Mouse (Mus musculus) lung, embryonic 14.5 days (tissue): Measurements from ENCODE around the gene Ccng2. TPM values are rescaled to one million over a fixed set of nuclear protein-coding genes. Genes with fewer than 3 reads are reported as not detected.

Experiments used
- ATAC-seq: fragments of 200-750 bp; cut with Nextera tagmentation; 2 replicates; pipeline ENCODE4 v1.8.0; 2017; ENCODE audit warnings: mild to moderate bottlenecking, moderate TSS enrichment, moderate library complexity; ENCODE audit not compliant: insufficient read depth
- DNase-seq: peaks from one replicate; pipeline ENCODE4 v3.0.0-alpha.2; 2015
- H3K27ac ChIP-seq: fragments of 300-500 bp; sonication (generic); 2 replicates; pipeline ENCODE4 v1.5.1; 2014; ENCODE audit warnings: low read depth, mild to moderate bottlenecking, moderate library complexity
- H3K27me3 ChIP-seq: fragments of 300-500 bp; sonication (generic); 2 replicates; pipeline ENCODE4 v1.6.1; 2014; ENCODE audit warnings: low read length, control low read depth; ENCODE audit not compliant: insufficient read depth
- H3K36me3 ChIP-seq: fragments of 300-500 bp; sonication (generic); 2 replicates; pipeline ENCODE4 v1.6.1; 2014; ENCODE audit warnings: control low read depth; ENCODE audit not compliant: insufficient read depth
- H3K4me1 ChIP-seq: fragments of 300-500 bp; sonication (generic); 2 replicates; pipeline ENCODE4 v1.6.1; 2014; ENCODE audit warnings: antibody characterized with exemption, control low read depth; ENCODE audit not compliant: insufficient read depth
- H3K4me2 ChIP-seq: fragments of 300-500 bp; sonication (generic); 2 replicates; pipeline ENCODE4 v1.6.1; 2014; ENCODE audit warnings: mild to moderate bottlenecking
- H3K4me3 ChIP-seq: fragments of 300-500 bp; sonication (generic); 2 replicates; pipeline ENCODE4 v1.5.1; 2014; ENCODE audit warnings: low read depth, low read length
- H3K9ac ChIP-seq: fragments of 300-500 bp; sonication (generic); 2 replicates; pipeline ENCODE4 v1.6.1; 2014
- H3K9me3 ChIP-seq: fragments of 300-500 bp; sonication (generic); 2 replicates; pipeline ENCODE4 v1.6.1; 2016; ENCODE audit warnings: low read depth, low read length, control low read depth
- CTCF ChIP-seq: IDR thresholded peaks from 2 replicates; pipeline ENCODE4 v1.5.1; 2016; ENCODE audit warnings: antibody characterized with exemption, low read depth
- WGBS: fragments of 180-500 bp; shearing (Covaris S2); extraction: QIAGEN DNeasy Blood & Tissue Kit; methylation state at CpG from one replicate; pipeline ENCODE4 v1.1.7; 2014; 5-methylcytosine and 5-hydroxymethylcytosine counted together
- polyA plus RNA-seq: library from polyadenylated mRNA; unstranded; fragments of >200 nt; fragmentation: Nextera tagmentation; extraction: Ambion mirVana; gene quantifications from 2 replicates; pipeline ENCODE4 v1.2.1, GENCODE M21; 2014

Ccng2 gene
- polyA plus RNA-seq, 1 experiment from 2014 or later: 50.9 TPM

DNA sequence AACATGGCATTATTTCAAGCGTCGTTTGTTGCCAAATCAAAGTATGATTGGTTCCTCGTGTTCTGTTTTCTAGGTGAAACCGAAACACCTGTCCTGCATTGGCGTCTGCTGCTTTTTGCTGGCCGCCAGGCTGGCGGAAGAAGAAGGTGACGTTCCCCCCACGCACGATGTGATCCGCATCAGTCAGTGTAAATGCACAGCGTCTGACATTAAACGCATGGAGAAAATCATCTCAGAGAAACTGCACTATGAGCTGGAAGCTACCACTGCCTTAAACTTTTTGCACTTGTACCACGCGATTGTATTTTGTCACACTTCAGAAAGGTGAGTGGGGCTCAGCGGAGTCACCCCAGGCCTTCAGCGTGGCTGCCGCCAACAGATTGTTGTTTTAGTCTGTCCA, 3.7 kb downstream of the Ccng2 start:
- no peak for TF ChIP-seq CTCF
- Histone ChIP-seq H3K4me1 (peaks cover 6% of the 10 kb centered on the region; the same call in 1 of the 2 replicates), H3K4me2 (no peak overlapping the region), H3K36me3 (peaks cover 56% of the 10 kb centered on the region), H3K27me3 (no peaks in the 10 kb centered on the region), H3K27ac (no peak overlapping the region), H3K9ac (no peak overlapping the region), H3K4me3 (no peak overlapping the region), H3K9me3 (no peaks in the 10 kb centered on the region)
- 93% methylated on average over 18 of the region's 18 CpGs for WGBS
- no peak for DNase-seq
- no peak for ATAC-seq

DNA sequence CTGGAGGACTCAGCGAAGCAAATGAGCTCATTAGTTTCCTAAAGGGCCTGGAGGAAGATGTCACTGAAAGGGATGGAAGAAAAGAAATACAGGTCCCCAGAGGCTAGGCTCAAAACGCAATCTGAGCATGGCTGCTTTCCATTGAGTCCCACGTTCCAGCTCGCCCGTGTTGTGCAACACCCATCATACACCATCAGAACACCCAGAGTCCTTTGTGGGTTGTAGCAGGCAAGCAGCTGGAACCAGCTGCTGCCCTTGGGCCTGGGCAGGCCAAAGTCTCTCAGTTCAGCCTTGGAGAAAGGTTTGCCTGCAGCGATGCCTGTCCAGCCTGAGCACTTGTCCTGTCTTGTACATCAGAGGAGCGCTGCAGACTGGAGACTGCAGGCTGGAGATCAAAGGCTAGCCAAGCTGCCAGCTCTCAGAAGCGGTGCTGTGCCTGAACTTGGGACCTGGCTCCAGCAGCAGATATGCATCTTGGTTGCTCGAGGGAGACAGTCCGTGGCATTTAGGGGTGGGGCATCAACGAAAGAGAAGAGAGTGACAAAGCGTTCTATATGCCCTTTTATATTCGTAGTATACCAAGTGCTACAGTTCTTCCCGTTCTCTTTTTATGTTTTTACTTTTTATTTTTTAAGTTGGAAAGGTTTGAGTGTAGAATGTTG, 15.5 kb downstream of the Ccng2 start:
- H3K4me2 ChIP-seq: no peak overlapping the region
- H3K27me3 ChIP-seq: no peaks in the 10 kb centered on the region
- H3K27ac ChIP-seq: no peak overlapping the region
- DNase-seq (peak; percentile 80), ATAC-seq (peak; percentile 88)
- 0 out of 2 replicates have a peak, but pooled peaks cover 6% of the 10 kb centered on the region for H3K36me3 ChIP-seq
- WGBS: 63% methylated on average over 14 of the region's 14 CpGs
- H3K4me3 ChIP-seq: no peak overlapping the region
- no peaks in the 10 kb centered on the region for H3K9me3 ChIP-seq
- TF ChIP-seq CTCF: no peak
- no peak overlapping the region for H3K9ac ChIP-seq
- 0 out of 2 replicates have a peak, but pooled peaks cover 2% of the 10 kb centered on the region for H3K4me1 ChIP-seq

DNA sequence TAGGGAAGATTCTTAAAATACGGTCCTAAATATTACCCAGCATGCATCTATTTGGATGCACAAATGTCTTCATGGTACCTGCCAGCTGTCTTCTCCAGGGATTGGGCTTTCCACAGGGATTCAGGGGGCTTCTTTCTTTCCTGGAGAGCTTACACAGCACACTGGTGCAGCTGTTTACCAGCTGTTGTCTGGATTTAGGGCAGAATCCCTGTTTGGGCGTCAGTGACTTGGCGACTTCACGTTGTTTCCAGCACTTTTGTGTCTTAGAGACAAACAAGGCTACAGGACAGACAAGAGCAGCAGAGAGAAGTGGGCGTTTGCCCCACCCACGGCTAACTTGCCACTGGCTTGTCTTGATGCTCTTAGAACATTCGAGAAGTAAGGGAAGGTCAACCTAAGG, 16.1 kb downstream of the Ccng2 start:
- Histone ChIP-seq H3K9me3 (no peaks in the 10 kb centered on the region), H3K4me3 (no peak overlapping the region), H3K27me3 (no peaks in the 10 kb centered on the region), H3K4me2 (no peak overlapping the region), H3K36me3 (0 out of 2 replicates have a peak, but pooled peaks cover under 1% of the 10 kb centered on the region), H3K9ac (no peak overlapping the region), H3K4me1 (0 out of 2 replicates have a peak, but pooled peaks cover 2% of the 10 kb centered on the region), H3K27ac (no peak overlapping the region)
- WGBS: 65% methylated on average over 7 of the region's 7 CpGs
- ATAC-seq: no peak
- peak; percentile 31 for DNase-seq
- no peak for TF ChIP-seq CTCF

DNA sequence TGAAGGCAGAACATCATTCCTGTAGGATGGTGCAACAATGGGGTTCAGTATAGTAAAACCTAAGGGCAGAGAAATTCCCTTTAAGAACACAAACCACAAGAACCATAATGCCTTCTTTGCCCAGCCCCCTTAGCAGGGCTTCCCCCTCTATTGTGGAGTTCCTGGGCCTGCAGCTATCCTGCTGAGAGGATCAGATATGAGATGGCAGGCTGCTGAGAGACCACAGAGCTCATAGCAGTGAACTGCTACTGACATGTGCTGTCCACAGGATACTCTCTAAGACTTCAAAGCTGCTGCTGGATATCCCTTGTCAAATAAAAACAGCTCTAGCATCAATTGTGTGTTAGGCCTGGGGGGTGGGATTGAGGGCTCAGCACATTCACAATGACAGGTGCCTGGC, 21.5 kb downstream of the Ccng2 start:
- Histone ChIP-seq H3K36me3 (no peaks in the 10 kb centered on the region), H3K9me3 (0 out of 2 replicates have a peak, but pooled peaks cover 3% of the 10 kb centered on the region), H3K9ac (no peak overlapping the region), H3K27ac (no peak overlapping the region), H3K4me1 (no peaks in the 10 kb centered on the region), H3K4me2 (no peak overlapping the region), H3K27me3 (no peaks in the 10 kb centered on the region), H3K4me3 (no peak overlapping the region)
- ATAC-seq (no peak), DNase-seq (no peak)
- no peak for TF ChIP-seq CTCF

DNA sequence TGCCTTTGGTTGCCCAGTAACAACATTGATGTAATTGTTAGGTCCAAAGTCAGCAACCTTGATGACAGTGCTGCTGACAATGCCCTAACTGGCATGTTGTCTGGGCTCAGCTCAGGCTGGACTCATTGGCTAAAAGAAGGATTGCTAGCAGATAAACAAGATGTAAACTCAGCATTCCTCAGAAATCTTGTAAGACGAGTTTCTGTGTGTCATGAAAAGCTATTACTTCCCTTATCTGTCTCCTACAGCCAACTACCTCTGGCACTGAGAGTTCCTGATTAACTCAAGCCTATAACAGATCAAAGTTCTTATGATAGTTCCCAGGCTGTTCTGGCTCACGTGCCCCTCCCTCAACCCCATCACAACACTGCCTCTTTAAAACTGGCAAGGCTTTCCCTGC, 23.2 kb downstream of the Ccng2 start:
- no peak overlapping the region for H3K27ac ChIP-seq
- no peak overlapping the region for H3K9ac ChIP-seq
- WGBS: 25% methylated on average over 2 of the region's 2 CpGs
- no peak for DNase-seq
- no peak overlapping the region for H3K4me2 ChIP-seq
- no peaks in the 10 kb centered on the region for H3K27me3 ChIP-seq
- no peak overlapping the region for H3K4me3 ChIP-seq
- H3K4me1 ChIP-seq: no peaks in the 10 kb centered on the region
- TF ChIP-seq CTCF: no peak
- H3K9me3 ChIP-seq: 0 out of 2 replicates have a peak, but pooled peaks cover 3% of the 10 kb centered on the region
- H3K36me3 ChIP-seq: no peaks in the 10 kb centered on the region
- no peak for ATAC-seq

DNA sequence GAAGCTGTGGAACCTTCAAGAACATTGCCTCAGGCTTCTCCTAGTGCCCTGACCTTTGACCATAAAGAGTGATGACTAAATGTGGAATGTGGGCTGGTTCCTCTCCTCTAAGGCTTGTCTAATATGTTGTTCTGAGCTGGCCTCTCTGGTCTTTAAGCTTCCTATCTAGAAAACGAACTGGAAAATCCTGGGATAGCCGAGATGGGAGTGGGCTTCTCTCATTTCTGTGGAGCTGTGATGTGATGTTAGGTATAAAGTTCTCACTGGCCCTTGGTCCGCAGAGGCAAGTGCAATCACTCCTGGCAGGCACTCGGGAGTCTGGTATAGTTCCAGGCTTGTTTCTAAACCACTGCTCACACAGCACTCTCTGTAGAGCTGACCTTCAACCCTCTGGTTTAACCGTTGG, 29.3 kb downstream of the Ccng2 start:
- TF ChIP-seq CTCF: no peak
- H3K4me2 ChIP-seq: no peak overlapping the region

DNA sequence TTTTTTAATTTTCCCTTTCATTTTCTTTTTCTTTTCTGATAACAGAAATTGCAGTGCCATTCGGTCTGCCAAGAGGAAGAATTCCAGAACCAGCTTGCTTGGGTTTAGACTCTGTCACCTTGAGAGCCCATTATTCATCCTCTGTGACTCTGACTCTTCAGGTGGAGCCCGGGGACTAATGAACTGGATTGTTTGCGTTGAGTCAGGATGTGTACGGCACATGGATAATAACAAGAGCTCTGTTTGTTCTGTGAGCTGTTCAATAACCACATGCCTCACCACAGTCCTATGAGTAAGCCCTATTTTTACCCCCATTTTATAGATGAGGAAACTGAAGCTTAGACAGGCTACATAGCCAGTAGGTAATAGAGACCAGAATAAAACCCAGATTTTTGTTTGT, 29.7 kb downstream of the Ccng2 start:
- Histone ChIP-seq H3K36me3 (no peaks in the 10 kb centered on the region), H3K9ac (no peak overlapping the region), H3K4me2 (no peak overlapping the region), H3K27me3 (no peaks in the 10 kb centered on the region), H3K4me3 (no peak overlapping the region), H3K4me1 (no peaks in the 10 kb centered on the region), H3K27ac (no peak overlapping the region), H3K9me3 (0 out of 2 replicates have a peak, but pooled peaks cover 3% of the 10 kb centered on the region)
- 62% methylated on average over 4 of the region's 4 CpGs for WGBS
- TF ChIP-seq CTCF: no peak
- no peak for ATAC-seq
- no peak for DNase-seq

More for the DNA sequence above, 29.3 kb downstream of the Ccng2 start:
- no peak overlapping the region for H3K27ac ChIP-seq
- ATAC-seq (no peak), DNase-seq (no peak)
- H3K36me3 ChIP-seq: no peaks in the 10 kb centered on the region
- no peaks in the 10 kb centered on the region for H3K4me1 ChIP-seq
- H3K27me3 ChIP-seq: no peaks in the 10 kb centered on the region
- no peak overlapping the region for H3K4me3 ChIP-seq
- no peak overlapping the region for H3K9ac ChIP-seq
- H3K9me3 ChIP-seq: 0 out of 2 replicates have a peak, but pooled peaks cover 3% of the 10 kb centered on the region
- WGBS: 62% methylated on average over 5 of the region's 5 CpGs
